Mouse (Mus musculus) testis, adult 2 months (tissue): Measurements from ENCODE around the gene Cpt1a.

Experiments used
- CTCF ChIP-seq: fragments of 200-500 bp; IDR thresholded peaks from 2 replicates; pipeline ENCODE4 v1.5.1; 2012; ENCODE audit warnings: low read depth, mild to moderate bottlenecking, inconsistent platforms, low read length, moderate library complexity; ENCODE audit not compliant: control insufficient read depth, insufficient read depth, insufficient replicate concordance
- POLR2A ChIP-seq: fragments of 200-500 bp; IDR thresholded peaks from 2 replicates; pipeline ENCODE4 v1.6.1; 2012; ENCODE audit warnings: low read depth, mild to moderate bottlenecking, inconsistent platforms, low read length, moderate library complexity; ENCODE audit not compliant: control insufficient read depth

- TF ChIP-seq CTCF (no peak), POLR2A (no peak)
Observed at GRCm38 (mm10) chr19:3289006-3289405, 33.1 kb upstream of the Cpt1a start.
